In the genomic region with DNA sequence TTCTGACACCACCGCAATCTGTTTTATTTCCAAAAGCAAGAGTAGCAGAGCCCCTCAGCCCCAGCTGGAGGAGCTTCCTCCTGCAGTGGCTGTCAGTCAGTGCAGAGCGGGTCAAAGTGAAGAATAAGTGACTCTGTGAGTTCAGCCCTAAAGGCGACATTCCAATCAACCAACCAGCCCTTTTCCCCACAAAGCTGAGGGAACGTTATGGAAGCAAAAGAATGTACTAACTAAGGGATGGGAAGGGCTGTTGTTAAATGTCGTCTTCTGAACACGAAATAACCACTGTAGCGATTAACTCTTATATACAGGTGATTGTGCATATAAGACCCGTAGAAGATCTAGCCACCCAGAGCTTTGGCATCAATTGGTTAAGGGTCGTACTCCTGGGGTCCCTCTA, we compare ENCODE assay signal across 25 mouse cellular contexts.
DNase-seq lines count a peak whose midpoint lies in the region; ATAC-seq and TF ChIP-seq lines count a peak whose summit lies in the region.
"Had no signal": no experiment of that assay in that cellular context is flagged by ENCODE, and none has a peak within 500 bp of the region (broad histone marks: within the 10 kb centered on the region; RNA-seq: fewer than 3 reads in every experiment).

No protein-coding gene starts in this region.

- H3K27ac ChIP-seq in hindbrain, embryonic 11.5 days (ENCODE audit: low read depth, low read length), result no peak overlapping the region
- no peak overlapping the region for H3K27ac ChIP-seq in hindbrain, embryonic 16.5 days (ENCODE audit: low read depth, low read length)
- H3K27ac ChIP-seq in testis, adult 2 months (ENCODE audit: control insufficient read depth, insufficient read depth, low read depth, low read length), result no peak overlapping the region
- H3K27ac ChIP-seq: embryonic facial prominence, embryonic 13.5 days; embryonic facial prominence, embryonic 15.5 days; forebrain, embryonic 10.5 days; forebrain, embryonic 12.5 days had no signal

- H3K9me3 ChIP-seq in hindbrain, embryonic 11.5 days (ENCODE audit: control insufficient read depth, low read length), result no peaks in the 10 kb centered on the region
- no peaks in the 10 kb centered on the region for H3K9me3 ChIP-seq in hindbrain, embryonic 16.5 days (ENCODE audit: control insufficient read depth, low read length)
- H3K9me3 ChIP-seq: embryonic facial prominence, embryonic 13.5 days; embryonic facial prominence, embryonic 15.5 days; forebrain, embryonic 10.5 days; forebrain, embryonic 12.5 days had no signal

- H3K4me3 ChIP-seq in hindbrain, embryonic 11.5 days (ENCODE audit: low read depth, low read length), result no peak overlapping the region
- no peak overlapping the region for H3K4me3 ChIP-seq in hindbrain, embryonic 16.5 days (ENCODE audit: low read length)
- H3K4me3 ChIP-seq in testis, adult 2 months (ENCODE audit: control insufficient read depth, low read depth, low read length), result peak overlapping the region; percentile 56
- H3K4me3 ChIP-seq in lung, adult 2 months (replicated peaks; ENCODE audit: extremely low read depth, low read depth, low read length), result no peak overlapping the region
- H3K4me3 ChIP-seq: embryonic facial prominence, embryonic 13.5 days; embryonic facial prominence, embryonic 15.5 days; erythroblast, embryonic 14.5 days; forebrain, embryonic 10.5 days; forebrain, embryonic 12.5 days had no signal

- TF ChIP-seq CTCF in testis, adult 2 months (IDR thresholded peaks at IDR 0.05; ENCODE audit: control insufficient read depth, insufficient read depth, insufficient replicate concordance, low read depth, low read length), result no peak
- TF ChIP-seq CTCF in lung, adult 2 months (IDR thresholded peaks at IDR 0.05; ENCODE audit: insufficient read depth, low read length), result no peak

- TF ChIP-seq POLR2A in testis, adult 2 months (IDR thresholded peaks at IDR 0.05; ENCODE audit: control insufficient read depth, low read depth, low read length), result no peak
- no peak for TF ChIP-seq POLR2A in lung, adult 2 months (IDR thresholded peaks at IDR 0.05; ENCODE audit: borderline replicate concordance, extremely low read depth, low read depth, low read length)

- H3K4me2 ChIP-seq in hindbrain, embryonic 11.5 days (replicated peaks; ENCODE audit: low read depth, low read length), result no peak overlapping the region
- no peak overlapping the region for H3K4me2 ChIP-seq in hindbrain, embryonic 16.5 days (ENCODE audit: low read length)
- H3K4me2 ChIP-seq: embryonic facial prominence, embryonic 13.5 days; embryonic facial prominence, embryonic 15.5 days; forebrain, embryonic 12.5 days had no signal

- 78% methylated on average over 9 of the region's 9 CpGs for WGBS in hindbrain, embryonic 11.5 days
- 80% methylated on average over 9 of the region's 9 CpGs for WGBS in hindbrain, embryonic 16.5 days
- WGBS in lung, adult 2 months, result 90% methylated on average over 9 of the region's 9 CpGs

- H3K9ac ChIP-seq in hindbrain, embryonic 11.5 days (ENCODE audit: low read depth, low read length), result no peak overlapping the region
- H3K9ac ChIP-seq in hindbrain, embryonic 16.5 days (ENCODE audit: low read depth, low read length), result no peak overlapping the region
- H3K9ac ChIP-seq: embryonic facial prominence, embryonic 13.5 days; embryonic facial prominence, embryonic 15.5 days; forebrain, embryonic 12.5 days had no signal

- H3K4me1 ChIP-seq in hindbrain, embryonic 11.5 days (replicated peaks; ENCODE audit: control insufficient read depth, insufficient read depth, low read length), result no peaks in the 10 kb centered on the region
- H3K4me1 ChIP-seq in hindbrain, embryonic 16.5 days (ENCODE audit: control insufficient read depth, insufficient read depth, low read depth, low read length), result no peaks in the 10 kb centered on the region
- no peaks in the 10 kb centered on the region for H3K4me1 ChIP-seq in testis, adult 2 months (ENCODE audit: control insufficient read depth, insufficient read depth, low read length)
- H3K4me1 ChIP-seq in lung, adult 2 months (ENCODE audit: control insufficient read depth, insufficient read depth, low read length), result no peaks in the 10 kb centered on the region; the same call in 1 of the 2 replicates
- H3K4me1 ChIP-seq: forebrain, embryonic 12.5 days had no signal

- ATAC-seq in hindbrain, embryonic 11.5 days (ENCODE audit: low FRiP score), result no peak
- no peak for ATAC-seq in hindbrain, embryonic 16.5 days
- ATAC-seq: forebrain, embryonic 14.5 days; forebrain, embryonic 16.5 days; Patski had no signal

- peak; percentile 3 for DNase-seq in hindbrain, embryonic 11.5 days (ENCODE audit: low spot score)
- DNase-seq in testis, postnatal 14 days (ENCODE audit: low spot score), result no peak
- DNase-seq in ZHBTc4 (ENCODE audit: low read depth, low spot score), result peak; percentile 12
- no peak for DNase-seq in lung, adult 2 months
- no peak for DNase-seq in right cerebral cortex, postnatal 10 days (ENCODE audit: low spot score in 2 of 2)
- DNase-seq: adrenal gland, adult 8-10 months; adrenal gland, postnatal 14 days; adrenal gland, postnatal 36 days; cerebellum, adult 11 months; cerebellum, adult 18-20 months; cerebellum, adult 8-10 months; cerebellum, adult 9-11 months; cerebellum, postnatal 14 days; cerebellum, postnatal 36 days; embryo, embryonic 11 days had no signal

- no peaks in the 10 kb centered on the region for H3K27me3 ChIP-seq in hindbrain, embryonic 11.5 days (ENCODE audit: control insufficient read depth, insufficient read depth, low read length)
- H3K27me3 ChIP-seq in hindbrain, embryonic 16.5 days (replicated peaks; ENCODE audit: control insufficient read depth, insufficient read depth, low read length), result no peaks in the 10 kb centered on the region
- no peaks in the 10 kb centered on the region for H3K27me3 ChIP-seq in testis, adult 2 months (ENCODE audit: control insufficient read depth, insufficient read depth, low read length)
- H3K27me3 ChIP-seq: embryonic facial prominence, embryonic 13.5 days; embryonic facial prominence, embryonic 15.5 days; forebrain, embryonic 12.5 days; Patski had no signal

- no peaks in the 10 kb centered on the region for H3K36me3 ChIP-seq in hindbrain, embryonic 11.5 days (ENCODE audit: control insufficient read depth, insufficient read depth, low read length)
- no peaks in the 10 kb centered on the region for H3K36me3 ChIP-seq in hindbrain, embryonic 16.5 days (ENCODE audit: control insufficient read depth, insufficient read depth, low read length)
- H3K36me3 ChIP-seq in testis, adult 2 months (ENCODE audit: control insufficient read depth, insufficient read depth, low read length), result no peaks in the 10 kb centered on the region
- H3K36me3 ChIP-seq: embryonic facial prominence, embryonic 13.5 days; embryonic facial prominence, embryonic 15.5 days; forebrain, embryonic 10.5 days; forebrain, embryonic 12.5 days had no signal

Comparison
In these comparisons a context has a peak if more than half of its experiments do, and no peak if none do; other contexts are left out.
1. DNase-seq: peak in hindbrain, embryonic 11.5 days (single experiment) and ZHBTc4 (single experiment); none in testis, postnatal 14 days (single experiment), lung, adult 2 months (single experiment) and right cerebral cortex, postnatal 10 days (0 of 2).